Mouse (Mus musculus): ENCODE results near the gene Trcg1. TPM values are rescaled to one million over a fixed set of nuclear protein-coding genes. Genes with fewer than 3 reads are reported as not detected.

Trcg1 gene
- total and polyA plus RNA-seq, 3 experiments, result not detected

DNA sequence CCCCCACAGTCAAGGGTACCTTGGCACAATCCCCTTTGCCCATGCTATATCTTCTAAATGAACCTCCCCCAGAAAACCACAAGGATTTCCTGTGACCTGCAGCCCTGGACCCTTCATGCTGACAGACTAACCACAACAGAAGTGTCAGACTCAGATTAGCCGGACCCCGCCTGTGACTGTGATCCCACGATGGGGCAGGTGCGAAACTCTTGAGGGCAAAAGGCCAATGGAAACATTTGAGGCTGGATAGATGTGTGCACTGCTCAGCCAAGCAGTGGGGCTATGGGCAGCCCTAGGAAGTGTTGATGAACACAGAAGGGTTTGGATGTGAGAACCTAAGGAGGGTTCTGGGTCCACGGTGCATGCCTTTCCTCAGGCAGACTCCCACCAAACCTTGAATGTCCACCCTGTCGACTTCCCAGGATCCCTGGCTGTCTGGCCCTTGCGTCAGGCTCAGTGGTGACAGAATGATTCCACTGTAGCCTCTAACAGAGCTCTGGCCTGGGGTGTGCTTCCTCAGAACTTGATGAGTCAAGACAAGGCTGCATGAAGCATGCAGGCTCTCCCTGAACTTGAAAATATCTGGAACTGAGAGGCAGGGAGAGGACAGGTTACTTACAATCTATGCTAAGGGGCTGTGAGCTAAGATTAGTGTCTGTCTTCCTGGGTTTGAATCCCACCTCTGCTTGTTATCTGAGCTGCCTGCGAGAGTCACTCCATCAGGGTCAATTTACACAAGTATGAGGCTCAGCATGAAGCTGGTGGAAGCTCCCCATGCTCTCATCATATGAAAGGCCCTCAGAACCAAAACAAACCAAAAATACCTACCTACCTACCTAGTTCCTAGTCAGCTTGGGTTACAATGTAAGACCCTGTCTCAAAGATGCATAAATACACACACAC lies 36.8 kb downstream of the Trcg1 start:
- DNase-seq (ENCODE audit: low read depth, low spot score), result peak; percentile 69
- no peaks in the 10 kb centered on the region for H3K9me3 ChIP-seq (replicated peaks; ENCODE audit: insufficient read depth, low read length)
- no peak overlapping the region for H3K27ac ChIP-seq (ENCODE audit: control insufficient read depth, low read depth, low read length)
- peaks cover 0 to 14% of the 10 kb centered on the region in 2 experiments; a peak in 2 of 4 replicates for H3K36me3 ChIP-seq (ENCODE audit: control insufficient read depth in 1 of 2, insufficient read depth in 2 of 2, low read length in 2 of 2)
- no peaks in the 10 kb centered on the region for H3K79me2 ChIP-seq (ENCODE audit: control insufficient read depth, insufficient read depth, low read length, poor library complexity)
- no peaks in the 10 kb centered on the region for H3K27me3 ChIP-seq (ENCODE audit: control insufficient read depth in 1 of 2, insufficient read depth in 2 of 2, low read length in 2 of 2)
- H3K4me3 ChIP-seq (ENCODE audit: control insufficient read depth in 1 of 2, insufficient read depth in 1 of 2, low read depth in 2 of 2, low read length in 2 of 2), result no peak overlapping the region
- no peak overlapping the region for H3K9ac ChIP-seq (ENCODE audit: control insufficient read depth, low read depth, low read length, poor library complexity, severe bottlenecking)
- TF ChIP-seq GATA1 (IDR thresholded peaks at IDR 0.05; ENCODE audit: low read depth, low read length) (peak; percentile 65), RCOR1 (IDR thresholded peaks at IDR 0.05; ENCODE audit: low read depth, low read length) (peak; percentile 84), USF2 (IDR thresholded peaks at IDR 0.05; ENCODE audit: borderline replicate concordance in 1 of 2, insufficient read depth in 1 of 2, low read depth in 1 of 2, low read length in 2 of 2) (no peak), EP300 (IDR thresholded peaks at IDR 0.05; ENCODE audit: low read depth in 1 of 2, low read length in 2 of 2) (peak; percentile 83 to 90), BHLHE40 (IDR thresholded peaks at IDR 0.05; ENCODE audit: borderline replicate concordance, low read depth, low read length) (peak; percentile 60), MAFK (IDR thresholded peaks at IDR 0.05; ENCODE audit: borderline replicate concordance, low read depth, low read length) (peak; percentile 78; the same call in 1 of the 2 replicates), CHD2 (IDR thresholded peaks at IDR 0.05; ENCODE audit: low read length) (no peak), ZNF384 (IDR thresholded peaks at IDR 0.05; ENCODE audit: low read depth, low read length) (no peak), MYB (IDR thresholded peaks at IDR 0.05; ENCODE audit: low read depth, low read length) (0 out of 2 replicates have a peak, but pooled peaks have one; percentile 41), ZC3H11A (IDR thresholded peaks at IDR 0.05; ENCODE audit: low read depth, low read length) (0 out of 2 replicates have a peak, but pooled peaks have one; percentile 2), USF1 (IDR thresholded peaks at IDR 0.05; ENCODE audit: low read depth, low read length) (no peak), TCF12 (IDR thresholded peaks at IDR 0.05; ENCODE audit: low read depth, low read length) (peak; percentile 92), SIN3A (IDR thresholded peaks at IDR 0.05; ENCODE audit: low read length) (peak; percentile 60), ELF1 (IDR thresholded peaks at IDR 0.05; ENCODE audit: low read depth, low read length) (no peak), TAL1 (IDR thresholded peaks at IDR 0.05; ENCODE audit: low read length) (peak; percentile 82), ETS1 (IDR thresholded peaks at IDR 0.05; ENCODE audit: low read depth, low read length) (peak; percentile 78)
- peaks cover 10 to 36% of the 10 kb centered on the region in 2 experiments for H3K4me1 ChIP-seq (ENCODE audit: control insufficient read depth in 1 of 2, insufficient read depth in 2 of 2, low read length in 2 of 2)

DNA sequence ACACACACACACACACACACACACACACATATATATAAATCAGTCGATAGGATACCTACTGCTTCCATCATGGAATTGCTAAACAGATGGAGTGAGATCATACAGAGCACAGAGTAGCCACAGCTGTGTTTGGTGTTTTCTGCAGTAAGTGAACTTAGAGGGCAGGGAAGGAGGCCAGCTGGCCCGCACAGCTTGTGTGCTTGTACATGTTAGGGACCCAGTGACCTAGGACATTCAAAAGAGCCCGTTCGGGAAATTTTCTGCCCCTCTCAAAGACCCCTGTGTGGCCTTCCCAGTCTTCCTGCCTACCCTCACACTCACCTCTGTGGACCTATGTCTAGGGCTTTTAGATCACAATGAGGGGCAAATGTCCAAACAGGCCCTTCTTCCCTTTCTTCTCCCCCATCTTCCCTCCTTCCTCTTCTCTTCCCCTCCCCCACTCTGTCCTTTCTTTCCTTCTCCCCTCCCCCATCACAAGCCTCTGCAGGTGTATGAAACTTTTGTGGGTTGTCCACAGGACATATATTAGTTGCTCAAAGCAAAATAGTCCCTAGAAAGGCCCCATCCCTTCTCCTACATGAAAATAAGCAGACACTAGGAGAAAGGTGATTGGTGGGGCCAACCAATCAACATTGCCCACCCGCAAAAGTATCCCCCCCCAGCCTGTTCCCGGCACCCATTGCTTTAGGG lies 37.6 kb downstream of the Trcg1 start:
- Histone ChIP-seq H3K36me3 (ENCODE audit: control insufficient read depth in 1 of 2, insufficient read depth in 2 of 2, low read length in 2 of 2) (peaks cover 0 to 10% of the 10 kb centered on the region in 2 experiments; a peak in 2 of 4 replicates), H3K9me3 (replicated peaks; ENCODE audit: insufficient read depth, low read length) (no peaks in the 10 kb centered on the region), H3K4me3 (ENCODE audit: control insufficient read depth in 1 of 2, insufficient read depth in 1 of 2, low read depth in 2 of 2, low read length in 2 of 2) (no peak overlapping the region), H3K27ac (ENCODE audit: control insufficient read depth, low read depth, low read length) (no peak overlapping the region), H3K4me1 (ENCODE audit: control insufficient read depth in 1 of 2, insufficient read depth in 2 of 2, low read length in 2 of 2) (peaks cover 5 to 33% of the 10 kb centered on the region in 2 experiments), H3K9ac (ENCODE audit: control insufficient read depth, low read depth, low read length, poor library complexity, severe bottlenecking) (no peak overlapping the region), H3K27me3 (ENCODE audit: control insufficient read depth in 1 of 2, insufficient read depth in 2 of 2, low read length in 2 of 2) (no peaks in the 10 kb centered on the region), H3K79me2 (ENCODE audit: control insufficient read depth, insufficient read depth, low read length, poor library complexity) (no peaks in the 10 kb centered on the region)
- DNase-seq (ENCODE audit: low read depth, low spot score), result no peak
- TF ChIP-seq GABPA (IDR thresholded peaks at IDR 0.05; ENCODE audit: low read depth, low read length), result no peak
- no peak for TF ChIP-seq ZKSCAN1 (IDR thresholded peaks at IDR 0.05; ENCODE audit: low read depth, low read length)
- no peak for TF ChIP-seq RAD21 (IDR thresholded peaks at IDR 0.05; ENCODE audit: low read depth, low read length)
- TF ChIP-seq GATA1 (IDR thresholded peaks at IDR 0.05; ENCODE audit: low read depth, low read length), result no peak
- no peak for TF ChIP-seq EP300 (IDR thresholded peaks at IDR 0.05; ENCODE audit: low read depth in 1 of 2, low read length in 2 of 2)

Data from MEL (cell line).